Mouse (Mus musculus) heart, postnatal 36 days (tissue): ENCODE data around the gene Lactbl1. TPM values are rescaled to one million over a fixed set of nuclear protein-coding genes. Genes with fewer than 3 reads are reported as not detected.

Source experiments
- DNase-seq, 2 experiments: peaks; one replicate each; pipeline ENCODE4 v3.0.0; 2021 to 2022
- intact Hi-C: fragments of 180-260 bp; cut with DNase I; formaldehyde crosslinking; loops from one replicate; pipeline ENCODE4 v1.15.1; 2025
- total RNA-seq, 2 experiments: library from RNA; stranded (reverse); gene quantifications; 2 replicates each; pipeline ENCODE4 v1.2.3; 2021

The Lactbl1 gene
- total RNA-seq, result not detected

GRCm38 (mm10) chr4:136622388-136622787, at the start of gene Lactbl1:
Gene Lactbl1, plus strand, starts transcription at chr4:136622621.
- intact Hi-C loops, result loop anchor here (5.0 kb wide), 1 partner anchor 360 kb away; no protein-coding TSS in a partner anchor
- DNase-seq, result no peak

- no peak for DNase-seq
- intact Hi-C loops, result no loop called here
Measured at GRCm38 (mm10) chr4:136581885-136582284, 40.5 kb upstream of the Lactbl1 start.

- DNase-seq, result no peak
- intact Hi-C loops, result no loop called here
Measured at GRCm38 (mm10) chr4:136587221-136587827, 35.1 kb upstream of the Lactbl1 start.

GRCm38 (mm10) chr4:136588003-136588402, 34.4 kb upstream of the Lactbl1 start:
- intact Hi-C loops, result no loop called here

GRCm38 (mm10) chr4:136592111-136592510, 30.3 kb upstream of the Lactbl1 start:
- DNase-seq, result no peak
- intact Hi-C loops, result no loop called here

More at GRCm38 (mm10) chr4:136588003-136588402, 34.4 kb upstream of the Lactbl1 start:
- DNase-seq, result no peak

- intact Hi-C loops, result no loop called here
- DNase-seq, result no peak
Measured at GRCm38 (mm10) chr4:136594006-136594405, 28.4 kb upstream of the Lactbl1 start.

GRCm38 (mm10) chr4:136595221-136595620, 27.2 kb upstream of the Lactbl1 start:
- intact Hi-C loops, result no loop called here
- no peak for DNase-seq

- intact Hi-C loops, result no loop called here
- no peak for DNase-seq
Measured at GRCm38 (mm10) chr4:136598268-136598876, 24.0 kb upstream of the Lactbl1 start.

- intact Hi-C loops, result loop anchor here (5.0 kb wide), 3 partner anchors 73 to 548 kb away; partner anchors contain the start of genes 6030445D17Rik and Rpl11
- no peak for DNase-seq
Measured at GRCm38 (mm10) chr4:136599869-136600268, 22.6 kb upstream of the Lactbl1 start.

GRCm38 (mm10) chr4:136600536-136600935, 21.9 kb upstream of the Lactbl1 start:
- no peak for DNase-seq
- intact Hi-C loops, result loop anchor here (5.0 kb wide), 3 partner anchors 73 to 548 kb away; partner anchors contain the start of genes 6030445D17Rik and Rpl11

- DNase-seq, result peak; percentile 52 to 54
- intact Hi-C loops, result loop anchor here (5.0 kb wide), 3 partner anchors 74 to 549 kb away; partner anchors contain the start of genes 6030445D17Rik and Rpl11
Measured at GRCm38 (mm10) chr4:136601476-136601875, 20.9 kb upstream of the Lactbl1 start.

GRCm38 (mm10) chr4:136602018-136602554, 20.3 kb upstream of the Lactbl1 start:
- DNase-seq, result peak; percentile 39 to 71

GRCm38 (mm10) chr4:136602568-136602967, 19.9 kb upstream of the Lactbl1 start, which contains the start of gene Kdm1a:
Gene Kdm1a, minus strand, starts transcription at chr4:136602723.
- intact Hi-C loops, result loop anchor here (2.0 to 5.0 kb wide), 4 partner anchors 24 to 550 kb away; partner anchors contain the start of genes 6030445D17Rik and Rpl11
- DNase-seq, result peak; percentile 97 to 98

More at GRCm38 (mm10) chr4:136602018-136602554, 20.3 kb upstream of the Lactbl1 start:
- intact Hi-C loops, result loop anchor here (2.0 to 5.0 kb wide), 4 partner anchors 23 to 550 kb away; partner anchors contain the start of genes 6030445D17Rik and Rpl11

- DNase-seq, result no peak
- intact Hi-C loops, result no loop called here
Measured at GRCm38 (mm10) chr4:136605756-136606485, 16.5 kb upstream of the Lactbl1 start.

GRCm38 (mm10) chr4:136610387-136610856, 12.0 kb upstream of the Lactbl1 start, which contains the start of gene Tex46:
Gene Tex46, plus strand, starts transcription at chr4:136610437.
- DNase-seq, result no peak
- intact Hi-C loops, result no loop called here

- no peak for DNase-seq
- intact Hi-C loops, result no loop called here
Measured at GRCm38 (mm10) chr4:136613657-136614056, 8.8 kb upstream of the Lactbl1 start.

- intact Hi-C loops, result loop anchor here (1.0 to 5.0 kb wide), 5 partner anchors 95 to 359 kb away; no protein-coding TSS in a partner anchor
- peak; percentile 15 to 32 for DNase-seq
Measured at GRCm38 (mm10) chr4:136621336-136621735, 1.1 kb upstream of the Lactbl1 start.

- no peak for DNase-seq
- intact Hi-C loops, result loop anchor here (1.0 to 5.0 kb wide), 5 partner anchors 95 to 360 kb away; no protein-coding TSS in a partner anchor
Measured at GRCm38 (mm10) chr4:136621956-136622355, 465 bp upstream of the Lactbl1 start.

GRCm38 (mm10) chr4:136626590-136626989, 4.2 kb downstream of the Lactbl1 start:
- intact Hi-C loops, result no loop called here

More at GRCm38 (mm10) chr4:136626590-136626989, 4.2 kb downstream of the Lactbl1 start:
- no peak for DNase-seq
